Mouse (Mus musculus): ENCODE measurements around the gene Cd163.

Gene Cd163

DNA sequence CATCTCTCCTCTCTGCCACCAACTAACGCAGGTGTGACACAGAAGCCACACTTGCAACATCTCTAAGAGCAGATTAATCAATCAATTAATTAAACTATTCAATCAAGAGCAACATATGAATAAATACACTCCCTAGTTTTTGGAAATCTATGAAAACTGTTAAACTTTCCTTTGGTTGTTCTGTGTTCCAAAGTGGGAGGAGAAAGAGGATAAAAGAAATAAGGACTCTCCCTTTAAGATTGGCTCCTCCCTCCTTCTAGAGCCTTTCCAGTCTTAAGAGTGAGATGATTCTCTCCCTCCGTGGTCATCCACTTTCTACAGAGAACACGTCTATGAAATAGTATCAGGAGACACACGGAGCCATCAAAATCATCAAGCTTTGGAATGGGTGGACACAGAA is at the start of gene Cd163:
Gene Cd163, plus strand, starts transcription at position 301 of the 400 bp plus-strand sequence.
- no peak for DNase-seq

DNA sequence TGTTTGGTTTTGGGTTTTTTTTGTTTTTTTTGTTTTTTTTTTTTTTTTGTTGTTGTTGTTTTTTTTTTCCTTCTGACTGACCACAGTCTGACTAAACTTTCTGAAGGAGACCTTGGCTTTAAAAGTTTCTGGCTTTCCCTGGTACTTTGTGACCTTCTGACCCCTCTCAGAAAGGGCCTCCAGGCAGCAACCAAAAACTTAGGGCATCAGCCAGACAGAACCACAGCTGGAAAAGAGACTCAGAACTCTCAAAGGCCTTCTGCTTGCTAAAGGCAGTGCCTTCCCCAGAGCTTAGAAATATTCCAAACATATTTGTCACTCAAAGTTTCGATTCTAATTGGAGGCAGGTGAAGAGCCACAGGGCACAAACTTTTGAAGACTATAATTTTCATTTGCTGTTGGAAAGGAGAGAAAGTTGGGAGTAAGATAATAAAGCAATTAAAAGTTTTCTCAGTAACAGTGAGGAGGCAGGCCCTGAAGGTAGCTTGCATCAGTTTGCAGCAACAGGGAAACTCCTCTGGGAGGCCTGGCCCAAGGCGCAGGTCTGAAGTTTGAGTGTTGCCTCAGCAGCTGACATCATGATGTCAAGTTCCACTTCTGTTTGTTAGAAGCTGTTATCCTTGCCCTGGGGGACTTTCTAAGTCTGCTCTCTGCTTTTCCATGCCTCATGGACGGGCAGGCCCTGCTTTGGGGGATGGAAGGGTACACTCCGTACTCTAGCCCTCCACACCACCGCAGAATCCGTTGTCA is 48.6 kb upstream of the Cd163 start:
- DNase-seq: peak; percentile 95

GRCm38 (mm10) chr6:124260198-124260931 is 44.1 kb upstream of the Cd163 start:
- peak; percentile 91 for DNase-seq

- DNase-seq: peak; percentile 93
Measured at GRCm38 (mm10) chr6:124262696-124263095, 41.8 kb upstream of the Cd163 start.

GRCm38 (mm10) chr6:124273231-124273880 is 31.1 kb upstream of the Cd163 start:
- peak; percentile 98 for DNase-seq

DNA sequence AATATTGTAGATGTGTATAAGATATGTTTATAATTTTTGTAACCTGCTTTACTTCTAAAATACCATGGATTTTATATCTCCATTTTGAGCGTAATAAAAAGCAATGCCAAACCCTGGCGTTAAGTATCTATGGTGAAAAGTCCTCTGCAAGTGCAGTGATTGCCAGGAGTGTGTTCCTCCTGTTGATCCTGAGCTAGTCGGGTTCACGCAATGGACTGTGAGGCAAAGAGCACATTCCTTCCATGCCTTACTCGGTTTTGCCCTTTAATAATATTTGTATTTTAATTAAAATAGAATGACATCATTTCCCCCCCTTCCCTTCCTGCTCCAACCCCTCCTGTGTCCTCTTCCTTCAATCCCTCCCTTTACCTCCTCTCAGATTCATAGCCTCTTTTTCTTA is 26.8 kb upstream of the Cd163 start:
- peak; percentile 40 for DNase-seq

DNA sequence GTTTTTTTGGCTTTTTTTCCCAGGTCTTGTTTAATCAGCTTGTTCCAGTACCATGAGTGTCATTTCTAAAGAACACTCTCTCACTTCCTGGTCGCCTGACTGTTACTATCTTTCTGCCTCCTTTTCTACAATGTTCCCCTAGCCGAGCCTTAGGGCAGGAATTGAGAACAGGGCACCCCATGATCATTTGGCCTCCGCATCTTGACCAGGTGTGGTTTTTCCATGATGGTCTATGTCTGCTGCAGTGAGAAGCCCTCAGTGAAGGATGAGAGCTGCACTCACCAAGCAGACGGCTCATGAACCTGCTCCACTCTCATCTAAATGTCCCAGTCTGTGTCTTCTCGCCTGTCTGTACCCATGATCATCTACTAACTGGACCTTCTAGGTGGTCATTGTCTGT is 26.2 kb upstream of the Cd163 start:
- peak; percentile 93 for DNase-seq

- DNase-seq: peak; percentile 15
Measured at GRCm38 (mm10) chr6:124282731-124283130, 21.7 kb upstream of the Cd163 start.

GRCm38 (mm10) chr6:124297378-124297777 is 7.1 kb upstream of the Cd163 start:
- DNase-seq: peak; percentile 56

DNA sequence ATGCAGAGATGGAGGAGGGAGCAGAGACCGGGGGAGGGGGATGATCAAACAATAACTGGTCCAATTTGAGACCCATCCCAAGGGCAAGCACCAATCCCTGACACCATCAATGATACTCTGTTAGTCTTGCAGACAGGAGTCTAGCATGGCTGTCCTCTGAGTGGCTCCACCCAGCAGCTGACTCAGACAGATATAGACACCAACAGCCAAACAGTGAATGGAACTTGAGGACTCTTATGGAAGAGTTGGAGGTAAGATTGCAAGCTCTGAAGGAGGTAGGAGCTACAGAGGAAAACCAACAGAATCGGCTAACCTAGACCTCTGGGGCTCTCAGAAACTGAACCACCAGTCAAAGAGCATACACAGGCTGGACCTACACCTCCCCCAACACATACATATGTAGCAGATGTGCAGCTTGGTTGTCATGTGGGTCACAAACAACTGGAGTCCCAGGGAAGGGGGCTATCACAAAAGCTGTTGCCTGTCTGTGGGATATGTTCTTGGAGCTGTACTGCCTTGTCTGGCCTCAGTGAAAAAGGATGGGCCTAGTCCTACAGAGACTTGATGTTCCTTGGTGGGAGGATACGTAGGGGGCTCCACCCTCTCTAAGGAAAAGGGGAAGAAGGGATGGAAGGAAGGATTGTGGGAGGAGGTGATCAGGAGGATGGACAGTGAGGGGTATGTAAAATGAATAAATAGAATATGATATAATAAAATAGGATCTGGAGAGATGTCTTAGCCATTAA is 2.8 kb upstream of the Cd163 start:
- peak; percentile 68 for DNase-seq

GRCm38 (mm10) chr6:124308935-124309334 is 4.5 kb downstream of the Cd163 start:
- DNase-seq: peak; percentile 92

DNA sequence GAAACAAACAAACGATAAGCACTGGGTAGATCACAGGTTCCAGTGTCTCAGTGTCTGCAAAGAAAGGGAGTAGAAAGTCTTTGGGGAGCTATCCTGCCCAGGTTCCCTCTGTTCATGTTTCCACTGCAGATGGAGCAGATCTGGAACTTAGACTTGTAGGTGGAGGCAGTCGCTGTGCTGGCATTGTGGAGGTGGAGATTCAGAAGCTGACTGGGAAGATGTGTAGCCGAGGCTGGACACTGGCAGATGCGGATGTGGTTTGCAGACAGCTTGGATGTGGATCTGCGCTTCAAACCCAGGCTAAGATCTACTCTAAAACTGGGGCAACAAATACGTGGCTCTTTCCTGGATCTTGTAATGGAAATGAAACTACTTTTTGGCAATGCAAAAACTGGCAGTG is 7.8 kb downstream of the Cd163 start:
- peak; percentile 87 for DNase-seq

DNA sequence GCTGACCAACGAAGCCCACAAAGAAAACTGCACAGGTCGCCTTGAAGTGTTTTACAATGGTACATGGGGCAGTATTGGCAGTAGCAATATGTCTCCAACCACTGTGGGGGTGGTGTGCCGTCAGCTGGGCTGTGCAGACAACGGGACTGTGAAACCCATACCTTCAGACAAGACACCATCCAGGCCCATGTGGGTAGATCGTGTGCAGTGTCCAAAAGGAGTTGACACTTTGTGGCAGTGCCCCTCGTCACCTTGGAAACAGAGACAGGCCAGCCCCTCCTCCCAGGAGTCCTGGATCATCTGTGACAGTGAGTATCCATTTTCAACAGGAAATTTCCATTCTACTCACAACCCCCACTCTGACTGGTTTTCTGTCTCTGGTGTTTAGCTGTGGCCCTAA is 15.9 kb downstream of the Cd163 start:
- peak; percentile 90 for DNase-seq

GRCm38 (mm10) chr6:124321481-124322475 is 17.3 kb downstream of the Cd163 start:
- DNase-seq: peak; percentile 95

DNA sequence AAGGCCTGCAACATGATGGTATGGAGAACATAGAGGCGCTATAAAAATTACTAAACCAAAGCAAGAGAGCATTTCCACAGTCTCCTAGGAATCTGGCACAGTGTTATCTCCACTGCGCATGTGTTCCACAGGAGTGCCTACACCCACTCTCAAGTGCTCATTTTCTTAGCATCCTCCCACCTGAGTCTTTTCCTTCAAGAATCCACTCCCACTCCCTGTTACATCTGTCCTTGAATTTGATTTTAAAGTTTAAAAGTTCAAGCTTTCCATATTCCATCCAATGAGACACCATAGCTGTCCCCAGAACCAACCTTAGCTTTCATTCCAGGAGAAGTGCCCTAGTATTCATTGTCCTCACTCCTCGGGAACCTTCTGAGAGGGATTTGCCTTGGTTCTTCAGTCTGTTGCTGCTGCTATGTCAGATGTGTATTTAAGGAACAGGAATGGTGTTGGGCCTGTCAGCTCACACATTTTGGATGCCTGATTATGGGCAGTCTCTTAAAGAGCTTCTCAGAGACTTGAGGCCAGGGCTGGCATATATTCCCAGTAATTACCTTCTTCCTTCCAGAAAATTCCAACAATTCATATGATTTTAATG is 24.0 kb downstream of the Cd163 start:
- DNase-seq: peak; percentile 71

GRCm38 (mm10) chr6:124329622-124330021 is 25.2 kb downstream of the Cd163 start:
- DNase-seq: peak; percentile 24

- DNase-seq: no peak
Measured at GRCm38 (mm10) chr6:124345096-124345495, 40.6 kb downstream of the Cd163 start.

DNA sequence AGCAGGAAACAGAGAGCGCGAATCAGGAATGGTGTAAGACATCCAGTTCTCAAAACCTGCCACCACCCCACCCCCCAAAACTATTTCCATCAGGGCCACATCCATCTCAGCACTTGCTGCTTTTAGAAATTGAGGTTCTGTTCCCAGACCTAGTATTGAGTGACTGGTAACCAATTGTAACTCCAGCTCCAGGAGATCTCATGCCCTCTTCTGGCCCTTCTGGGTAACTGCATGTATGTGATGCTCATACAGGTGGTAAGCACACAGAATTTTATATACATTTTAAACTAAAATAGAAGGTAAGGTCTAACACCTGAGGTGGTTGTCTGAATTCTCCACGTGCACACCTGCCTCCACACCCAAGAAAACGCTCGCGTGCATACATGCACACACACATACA is 42.2 kb downstream of the Cd163 start:
- DNase-seq: no peak

DNA sequence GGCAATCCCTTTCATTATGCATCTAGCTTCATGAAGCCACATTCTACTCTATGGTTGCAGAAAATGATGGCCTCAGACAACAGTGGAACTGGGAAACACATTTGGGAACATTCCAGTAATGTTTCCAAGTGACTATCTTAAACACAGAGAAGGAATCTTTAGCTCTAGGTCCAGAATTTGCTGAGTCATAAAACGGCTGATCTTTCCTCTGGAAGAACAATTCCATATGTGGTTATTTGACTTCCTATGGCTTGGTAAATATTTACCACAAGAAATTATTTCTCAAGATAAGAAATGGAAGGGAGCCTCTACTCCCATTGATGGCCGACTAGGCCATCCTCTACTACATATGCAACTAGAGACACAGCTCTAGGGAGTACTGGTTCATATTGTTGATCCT is 48.8 kb downstream of the Cd163 start:
- DNase-seq: no peak

- DNase-seq: peak; percentile 91
Measured at GRCm38 (mm10) chr6:124358953-124359352, 54.5 kb downstream of the Cd163 start.

- peak; percentile 64 for DNase-seq
Measured at GRCm38 (mm10) chr6:124360549-124360948, 56.1 kb downstream of the Cd163 start.
